Mouse (Mus musculus): ENCODE measurements around the gene Kazn.

DNA sequence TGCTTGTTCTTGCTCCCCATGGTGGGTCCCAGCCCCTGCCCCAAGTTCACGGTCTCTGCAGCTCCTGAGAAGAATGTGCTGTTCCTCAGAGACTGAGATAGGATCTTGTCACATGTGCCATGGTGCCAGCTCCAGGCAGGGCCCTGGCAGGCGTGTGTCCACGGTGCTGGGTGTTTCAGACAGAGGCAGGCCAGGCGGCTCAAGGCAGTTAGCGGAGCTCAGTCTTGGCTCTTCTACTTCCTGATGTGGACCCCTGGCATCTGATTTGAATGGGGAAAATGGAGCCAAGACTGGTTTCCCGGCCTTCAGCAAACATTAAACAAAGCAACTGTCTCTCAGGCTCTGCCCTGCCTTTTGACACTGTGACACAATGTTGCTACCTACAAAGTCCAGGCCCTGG is 24.7 kb downstream of the Kazn start:
- TF ChIP-seq CTCF (IDR thresholded peaks at IDR 0.05; ENCODE audit: low read depth) = no peak
- no peak for TF ChIP-seq EP300 (IDR thresholded peaks at IDR 0.05; ENCODE audit: low read depth)

Data from liver, postnatal 0 days (tissue).